Mouse (Mus musculus) embryonic facial prominence, embryonic 14.5 days (tissue): Measurements from ENCODE around the gene Fam198a. TPM values are rescaled to one million over a fixed set of nuclear protein-coding genes. Genes with fewer than 3 reads are reported as not detected.

ENCODE experiments used
- ATAC-seq: fragments of 200-750 bp; cut with Nextera tagmentation; 2 replicates; pipeline ENCODE4 v1.8.0; 2017; ENCODE audit warnings: low read depth, moderate number of reproducible peaks, moderate TSS enrichment
- DNase-seq: peaks from one replicate; pipeline ENCODE4 v3.0.0-alpha.2; 2015; ENCODE audit warnings: low spot score
- H3K27ac ChIP-seq: fragments of 300-500 bp; sonication (generic); replicated peaks from 2 replicates; pipeline ENCODE4 v1.5.1; 2014; ENCODE audit warnings: low read depth, mild to moderate bottlenecking, low read length, moderate library complexity
- H3K27me3 ChIP-seq: fragments of 300-500 bp; sonication (generic); replicated peaks from 2 replicates; pipeline ENCODE4 v1.6.1; 2014; ENCODE audit warnings: low read length; ENCODE audit not compliant: control insufficient read depth, insufficient read depth
- H3K36me3 ChIP-seq: fragments of 300-500 bp; sonication (generic); 2 replicates; pipeline ENCODE4 v1.6.1; 2014; ENCODE audit warnings: low read length, mixed read lengths; ENCODE audit not compliant: control insufficient read depth, insufficient read depth
- H3K4me1 ChIP-seq: fragments of 300-500 bp; sonication (generic); 2 replicates; pipeline ENCODE4 v1.6.1; 2014; ENCODE audit warnings: antibody characterized with exemption, low read length; ENCODE audit not compliant: control insufficient read depth, insufficient read depth
- H3K4me2 ChIP-seq: fragments of 300-500 bp; sonication (generic); 2 replicates; pipeline ENCODE4 v1.6.1; 2014; ENCODE audit warnings: low read depth, mild to moderate bottlenecking, low read length, moderate library complexity, mixed read lengths
- H3K4me3 ChIP-seq: fragments of 300-500 bp; sonication (generic); 2 replicates; pipeline ENCODE4 v1.5.1; 2014; ENCODE audit warnings: low read depth, mild to moderate bottlenecking, low read length
- H3K9ac ChIP-seq: fragments of 300-500 bp; sonication (generic); 2 replicates; pipeline ENCODE4 v1.6.1; 2014; ENCODE audit warnings: low read depth, mild to moderate bottlenecking, low read length, moderate library complexity, mixed read lengths
- H3K9me3 ChIP-seq: fragments of 300-500 bp; sonication (generic); 2 replicates; pipeline ENCODE4 v1.6.1; 2016; ENCODE audit warnings: low read length; ENCODE audit not compliant: control insufficient read depth
- WGBS: fragments of 180-500 bp; shearing (Covaris S2); extraction: QIAGEN DNeasy Blood & Tissue Kit; methylation state at CpG from one replicate; pipeline ENCODE4 v1.1.7; 2014; 5-methylcytosine and 5-hydroxymethylcytosine counted together
- polyA plus RNA-seq: library from polyadenylated mRNA; unstranded; fragments of >200 nt; fragmentation: Nextera tagmentation; extraction: Ambion mirVana; gene quantifications from 2 replicates; pipeline ENCODE4 v1.2.1, GENCODE M21; 2014

Gene Fam198a
- polyA plus RNA-seq, 1 experiment from 2014 or later = 4.9 TPM

DNA sequence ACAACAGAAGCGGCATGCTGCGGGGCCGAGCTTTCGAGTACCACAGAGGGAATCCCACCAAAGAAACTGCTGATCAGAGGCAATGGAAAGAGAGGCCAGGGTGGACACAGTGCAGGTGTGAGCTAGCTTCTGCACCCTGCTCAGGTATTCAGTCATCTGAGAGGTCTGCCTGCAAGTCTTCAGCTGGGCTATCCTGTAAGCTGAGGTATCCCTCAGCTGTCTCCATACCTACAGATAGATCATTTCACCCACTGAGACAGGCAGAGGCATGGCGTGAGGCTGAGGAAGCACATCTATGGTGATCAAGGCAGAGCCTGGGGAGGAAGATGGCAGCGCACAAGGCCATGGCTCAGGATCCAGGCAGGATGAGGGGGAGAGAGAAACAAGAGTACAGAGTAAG lies 73.6 kb downstream of the Fam198a start:
- Histone ChIP-seq H3K4me1 (0 out of 2 replicates have a peak, but pooled peaks cover 3% of the 10 kb centered on the region), H3K27me3 (no peaks in the 10 kb centered on the region), H3K36me3 (no peaks in the 10 kb centered on the region), H3K4me3 (no peak overlapping the region), H3K27ac (no peak overlapping the region), H3K9me3 (no peaks in the 10 kb centered on the region), H3K9ac (no peak overlapping the region), H3K4me2 (no peak overlapping the region)
- WGBS = 94% methylated on average over 6 of the region's 6 CpGs
- no peak for ATAC-seq
- DNase-seq = no peak

- H3K4me1 ChIP-seq = 0 out of 2 replicates have a peak, but pooled peaks cover 3% of the 10 kb centered on the region
- H3K36me3 ChIP-seq = no peaks in the 10 kb centered on the region
- WGBS = 43% methylated on average over 7 of the region's 7 CpGs
- H3K27ac ChIP-seq = no peak overlapping the region
- DNase-seq = no peak
- H3K9ac ChIP-seq = no peak overlapping the region
- H3K9me3 ChIP-seq = no peaks in the 10 kb centered on the region
- ATAC-seq = no peak
- H3K4me3 ChIP-seq = no peak overlapping the region
- no peaks in the 10 kb centered on the region for H3K27me3 ChIP-seq
- H3K4me2 ChIP-seq = no peak overlapping the region
Measured at GRCm38 (mm10) chr9:122025855-122026590, 75.2 kb downstream of the Fam198a start.

DNA sequence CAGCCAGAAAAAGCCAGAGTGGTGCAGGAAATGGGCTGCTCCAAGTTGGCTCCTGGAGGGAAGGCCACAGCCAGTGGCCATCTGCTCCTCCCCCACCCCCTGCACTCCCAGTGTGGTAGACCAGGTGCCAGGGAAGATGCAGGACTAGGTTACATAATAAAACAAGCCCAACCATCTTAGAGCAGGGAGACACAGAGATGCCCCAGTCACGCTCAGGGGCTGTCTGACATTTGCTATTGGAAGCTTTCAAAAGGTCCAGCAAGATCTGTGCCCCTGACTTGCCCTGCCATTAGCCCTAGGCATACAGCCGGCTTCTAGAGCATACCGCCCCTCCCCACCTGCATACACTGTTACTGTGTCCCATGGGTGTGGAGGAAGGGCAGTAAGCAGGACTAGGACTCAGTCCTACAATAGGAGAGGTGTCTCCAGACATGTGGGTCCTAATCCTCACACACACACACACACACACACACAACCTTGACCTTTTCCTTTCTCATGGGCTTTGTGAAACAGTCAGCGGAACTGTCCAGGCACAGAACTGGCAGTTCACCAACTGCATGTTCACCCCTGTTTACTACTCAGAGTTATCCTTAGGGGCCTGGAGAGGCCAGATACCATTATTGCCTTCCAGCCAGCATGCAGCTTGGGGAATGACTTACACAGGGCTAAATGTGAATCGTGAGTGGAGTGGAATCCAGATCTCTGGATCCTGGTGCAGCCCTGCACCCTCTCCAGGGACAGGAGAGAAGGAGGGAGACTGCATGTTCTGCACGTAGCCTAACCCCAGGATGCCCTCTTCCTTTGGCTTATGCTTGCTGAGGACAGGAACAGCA lies 76.5 kb downstream of the Fam198a start:
- 0 out of 2 replicates have a peak, but pooled peaks have one; percentile 19 for ATAC-seq
- Histone ChIP-seq H3K27ac (peak overlapping the region; percentile 40; the same call in 1 of the 2 replicates), H3K9me3 (no peaks in the 10 kb centered on the region), H3K4me2 (no peak overlapping the region), H3K4me1 (0 out of 2 replicates have a peak, but pooled peaks cover 3% of the 10 kb centered on the region), H3K9ac (no peak overlapping the region), H3K4me3 (no peak overlapping the region), H3K36me3 (no peaks in the 10 kb centered on the region), H3K27me3 (no peaks in the 10 kb centered on the region)
- no peak for DNase-seq
- WGBS = 40% methylated on average over 6 of the region's 6 CpGs

DNA sequence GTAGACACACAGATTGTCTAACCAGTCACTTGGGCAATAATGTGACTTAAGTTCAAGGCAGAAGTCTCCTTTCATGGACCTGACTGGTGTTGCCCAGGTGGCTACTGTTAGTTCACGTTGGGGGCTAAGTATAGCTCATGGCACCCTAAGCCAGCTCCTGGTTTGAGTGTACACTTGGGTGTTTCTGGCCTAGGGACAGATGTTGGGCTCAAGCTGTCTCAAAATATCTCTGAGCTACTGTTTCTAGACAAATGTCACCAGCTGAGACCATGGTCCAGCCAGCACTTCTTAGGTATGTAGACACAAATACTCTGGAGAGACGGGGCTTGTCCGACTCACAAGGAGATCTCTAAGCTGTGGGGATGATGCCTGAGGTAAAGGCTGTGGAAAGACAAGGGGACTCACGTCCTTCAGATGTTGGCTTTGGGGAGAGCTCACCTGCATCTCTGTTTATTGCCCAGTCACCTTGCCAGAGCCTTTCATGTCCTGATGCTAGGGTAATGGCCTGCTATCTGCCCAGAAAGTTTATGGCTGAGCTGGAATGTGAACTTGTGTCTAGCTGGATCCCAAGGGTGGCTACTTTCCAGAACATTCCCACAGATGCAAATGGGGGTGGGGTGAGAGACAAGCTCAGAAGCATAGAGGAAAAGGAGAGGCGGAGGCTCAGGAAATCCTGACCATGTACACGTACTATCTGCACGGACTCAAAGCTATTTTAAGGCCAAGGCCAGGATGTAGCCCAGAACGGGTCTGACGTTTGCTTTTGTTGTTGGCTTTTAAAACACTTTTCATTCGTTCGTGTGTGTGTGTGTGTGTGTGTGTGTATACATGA lies 77.3 kb downstream of the Fam198a start:
- Histone ChIP-seq H3K4me2 (no peak overlapping the region), H3K36me3 (no peaks in the 10 kb centered on the region), H3K9ac (no peak overlapping the region), H3K27me3 (no peaks in the 10 kb centered on the region), H3K4me1 (0 out of 2 replicates have a peak, but pooled peaks cover 3% of the 10 kb centered on the region), H3K4me3 (no peak overlapping the region), H3K27ac (peak overlapping the region; percentile 40; the same call in 1 of the 2 replicates), H3K9me3 (no peaks in the 10 kb centered on the region)
- WGBS = 78% methylated on average over 11 of the region's 11 CpGs
- ATAC-seq (no peak), DNase-seq (peak; percentile 54)

GRCm38 (mm10) chr9:122029765-122030164 lies 79.0 kb downstream of the Fam198a start:
- ATAC-seq = no peak
- Histone ChIP-seq H3K9ac (no peak overlapping the region), H3K9me3 (no peaks in the 10 kb centered on the region), H3K4me1 (0 out of 2 replicates have a peak, but pooled peaks cover 3% of the 10 kb centered on the region), H3K36me3 (no peaks in the 10 kb centered on the region), H3K27me3 (no peaks in the 10 kb centered on the region), H3K27ac (no peak overlapping the region), H3K4me3 (no peak overlapping the region), H3K4me2 (no peak overlapping the region)
- DNase-seq = no peak
- 89% methylated on average over 7 of the region's 7 CpGs for WGBS

Other genes with a start within 250 kb of the Fam198a start
- gene Sec22c, start 245.5 kb upstream of the Fam198a start, polyA plus RNA-seq = 10.9 and 12.4 TPM in 2 replicates
- gene Ss18l2, start 240.7 kb upstream of the Fam198a start, polyA plus RNA-seq = 149 and 159 TPM in 2 replicates
- gene Nktr, start 231.8 kb upstream of the Fam198a start, polyA plus RNA-seq = 61.7 and 66.7 TPM in 2 replicates
- gene Zfp651, start 191.7 kb upstream of the Fam198a start, polyA plus RNA-seq = 20.1 and 20.6 TPM in 2 replicates
- gene Klhl40, start 173.4 kb upstream of the Fam198a start, polyA plus RNA-seq = 35.7 and 41.1 TPM in 2 replicates
- 3.7 and 5.1 TPM in 2 replicates for gene Hhatl, start 158.5 kb upstream of the Fam198a start, polyA plus RNA-seq
- 1.7 and 2.0 TPM in 2 replicates for gene Ccdc13, start 111.5 kb upstream of the Fam198a start, polyA plus RNA-seq
- 185 and 192 TPM in 2 replicates for gene Higd1a, start 92.6 kb upstream of the Fam198a start, polyA plus RNA-seq
- 0.28 and 0.89 TPM in 2 replicates for gene Ackr2, start 52.6 kb upstream of the Fam198a start, polyA plus RNA-seq
- gene Cyp8b1, start 34.7 kb upstream of the Fam198a start, polyA plus RNA-seq = 0.11 TPM in 1 of 2 replicates, not detected in the other
- 15.8 and 17.6 TPM in 2 replicates for gene Pomgnt2, start 46.1 kb downstream of the Fam198a start, polyA plus RNA-seq
- 42.4 and 42.9 TPM in 2 replicates for gene Snrk, start 166.3 kb downstream of the Fam198a start, polyA plus RNA-seq